Mouse (Mus musculus) lung, postnatal 0 days (tissue): Measurements from ENCODE around the gene Traf3ip1.

Source experiments
- CTCF ChIP-seq: IDR thresholded peaks from 2 replicates; pipeline ENCODE4 v1.5.1; 2016; ENCODE audit warnings: antibody characterized with exemption, mild to moderate bottlenecking
- EP300 ChIP-seq: IDR thresholded peaks from 2 replicates; pipeline ENCODE4 v1.6.1; 2016; ENCODE audit warnings: antibody characterized with exemption, mild to moderate bottlenecking, control low read depth

DNA sequence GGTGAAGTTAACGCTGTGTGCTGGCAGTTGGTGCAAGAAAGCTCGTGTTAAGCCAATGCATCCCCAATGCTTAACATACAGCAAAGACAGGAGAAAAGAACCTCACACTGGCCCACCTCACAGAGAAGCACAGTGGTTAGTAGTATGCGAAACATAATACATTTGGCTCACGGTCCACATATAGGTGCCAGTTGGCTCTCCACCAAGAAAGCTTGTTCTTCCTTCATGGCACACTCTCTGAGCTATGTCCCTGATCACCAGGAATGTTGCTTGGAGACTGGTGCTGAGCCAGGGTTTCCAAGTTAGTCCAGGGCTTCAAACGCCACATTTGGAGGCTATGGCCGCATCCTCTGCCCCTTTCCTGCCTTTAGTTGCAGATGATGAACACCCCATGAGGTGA is 66.8 kb downstream of the Traf3ip1 start:
- no peak for TF ChIP-seq CTCF
- no peak for TF ChIP-seq EP300
